Mouse (Mus musculus): ENCODE measurements around the gene Gm27027. TPM values are rescaled to one million over a fixed set of nuclear protein-coding genes. Genes with fewer than 3 reads are reported as not detected.
A peak's percentile ranks its signal among the peaks of the same experiment; 100 is the strongest.

Gm27027 gene
- not detected in 2 replicates for polyA plus RNA-seq (2015; fragmentation: Nextera tagmentation; extraction: Ambion mirVana)

- H3K9me3 ChIP-seq: no peaks in the 10 kb centered on the region
- H3K27me3 ChIP-seq: no peaks in the 10 kb centered on the region
- no peak within 1 kb of the TSS for H3K4me3 ChIP-seq (replicated peaks)
- H3K4me2 ChIP-seq (replicated peaks): no peak within 1 kb of the TSS
- H3K4me1 ChIP-seq (replicated peaks): peaks cover 15% of the 10 kb centered on the region
- no peak within 1 kb of the TSS for H3K27ac ChIP-seq
- no peak for ATAC-seq
- H3K9ac ChIP-seq (replicated peaks): no peak within 1 kb of the TSS
- H3K36me3 ChIP-seq: peaks cover 88% of the 10 kb centered on the region
- WGBS: 96% methylated on average over 6 of the region's 6 CpGs
Observed at GRCm38 (mm10) chr2:93996254-93996653, at the start of gene Gm27027. Gene Gm27027 (minus strand): TSS chr2:93996354.

- Histone ChIP-seq H3K9me3 (no peaks in the 10 kb centered on the region), H3K27ac (no peak overlapping the region), H3K4me3 (replicated peaks) (no peak overlapping the region), H3K27me3 (no peaks in the 10 kb centered on the region), H3K4me2 (replicated peaks) (no peak overlapping the region), H3K9ac (replicated peaks) (no peak overlapping the region), H3K36me3 (no peaks in the 10 kb centered on the region), H3K4me1 (replicated peaks) (peaks cover 60% of the 10 kb centered on the region)
- 81% methylated on average over 6 of the region's 6 CpGs for WGBS
- ATAC-seq: no peak
Observed at GRCm38 (mm10) chr2:94045411-94046090, 49.4 kb upstream of the Gm27027 start.

GRCm38 (mm10) chr2:94044174-94044573 is 48.0 kb upstream of the Gm27027 start:
- peak overlapping the region; percentile 67 for H3K27ac ChIP-seq
- WGBS: 80% methylated on average over 2 of the region's 2 CpGs

GRCm38 (mm10) chr2:94043662-94044061 is 47.5 kb upstream of the Gm27027 start:
- WGBS: 25% methylated on average over 5 of the region's 5 CpGs
- Histone ChIP-seq H3K4me1 (replicated peaks) (peaks cover 42% of the 10 kb centered on the region), H3K36me3 (no peaks in the 10 kb centered on the region; the same call in 1 of the 2 replicates), H3K27me3 (no peaks in the 10 kb centered on the region), H3K9me3 (no peaks in the 10 kb centered on the region), H3K4me2 (replicated peaks) (no peak overlapping the region), H3K4me3 (replicated peaks) (no peak overlapping the region), H3K9ac (replicated peaks) (no peak overlapping the region), H3K27ac (peak overlapping the region; percentile 73)
- ATAC-seq: peak; percentile 87

More at GRCm38 (mm10) chr2:94044174-94044573, 48.0 kb upstream of the Gm27027 start:
- no peaks in the 10 kb centered on the region; the same call in 1 of the 2 replicates for H3K36me3 ChIP-seq
- no peak overlapping the region for H3K9ac ChIP-seq (replicated peaks)
- H3K4me1 ChIP-seq (replicated peaks): peaks cover 48% of the 10 kb centered on the region
- H3K27me3 ChIP-seq: no peaks in the 10 kb centered on the region
- H3K4me3 ChIP-seq (replicated peaks): no peak overlapping the region
- no peak overlapping the region for H3K4me2 ChIP-seq (replicated peaks)
- no peaks in the 10 kb centered on the region for H3K9me3 ChIP-seq
- ATAC-seq: no peak

GRCm38 (mm10) chr2:94042461-94042860 is 46.3 kb upstream of the Gm27027 start:
- Histone ChIP-seq H3K27ac (peak overlapping the region; percentile 73; the same call in 1 of the 2 replicates), H3K4me3 (replicated peaks) (no peak overlapping the region), H3K9ac (replicated peaks) (no peak overlapping the region), H3K4me1 (replicated peaks) (peaks cover 35% of the 10 kb centered on the region), H3K9me3 (no peaks in the 10 kb centered on the region), H3K27me3 (no peaks in the 10 kb centered on the region), H3K36me3 (no peaks in the 10 kb centered on the region; the same call in 1 of the 2 replicates), H3K4me2 (replicated peaks) (no peak overlapping the region)
- ATAC-seq: no peak
- WGBS: 93% methylated on average over 3 of the region's 3 CpGs

GRCm38 (mm10) chr2:94040391-94041125 is 44.4 kb upstream of the Gm27027 start:
- H3K9ac ChIP-seq (replicated peaks): no peak overlapping the region
- no peak overlapping the region for H3K27ac ChIP-seq
- no peak overlapping the region for H3K4me3 ChIP-seq (replicated peaks)
- 92% methylated on average over 5 of the region's 5 CpGs for WGBS
- H3K36me3 ChIP-seq: no peaks in the 10 kb centered on the region; the same call in 1 of the 2 replicates
- H3K27me3 ChIP-seq: no peaks in the 10 kb centered on the region
- no peak for ATAC-seq
- peaks cover 28% of the 10 kb centered on the region for H3K4me1 ChIP-seq (replicated peaks)
- no peak overlapping the region for H3K4me2 ChIP-seq (replicated peaks)
- no peaks in the 10 kb centered on the region for H3K9me3 ChIP-seq

GRCm38 (mm10) chr2:94035428-94036331 is 39.5 kb upstream of the Gm27027 start:
- no peaks in the 10 kb centered on the region for H3K9me3 ChIP-seq
- peak; percentile 84 for ATAC-seq
- H3K4me2 ChIP-seq (replicated peaks): no peak overlapping the region
- 65% methylated on average over 9 of the region's 9 CpGs for WGBS
- peaks cover 16% of the 10 kb centered on the region for H3K36me3 ChIP-seq
- H3K4me3 ChIP-seq (replicated peaks): no peak overlapping the region
- H3K27ac ChIP-seq: 0 out of 2 replicates have a peak overlapping the region, but pooled peaks have one; percentile 22
- no peak overlapping the region for H3K9ac ChIP-seq (replicated peaks)
- no peaks in the 10 kb centered on the region for H3K4me1 ChIP-seq (replicated peaks)
- no peaks in the 10 kb centered on the region for H3K27me3 ChIP-seq

- peaks cover 16% of the 10 kb centered on the region for H3K36me3 ChIP-seq
- H3K27me3 ChIP-seq: no peaks in the 10 kb centered on the region
- H3K4me1 ChIP-seq (replicated peaks): no peaks in the 10 kb centered on the region
- H3K27ac ChIP-seq: no peak overlapping the region
- no peak overlapping the region for H3K4me3 ChIP-seq (replicated peaks)
- no peak overlapping the region for H3K4me2 ChIP-seq (replicated peaks)
- no peaks in the 10 kb centered on the region for H3K9me3 ChIP-seq
- no peak for ATAC-seq
- no peak overlapping the region for H3K9ac ChIP-seq (replicated peaks)
Observed at GRCm38 (mm10) chr2:94030602-94031001, 34.4 kb upstream of the Gm27027 start.

GRCm38 (mm10) chr2:94024637-94025036 is 28.5 kb upstream of the Gm27027 start:
- Histone ChIP-seq H3K4me2 (replicated peaks) (no peak overlapping the region), H3K9me3 (no peaks in the 10 kb centered on the region), H3K36me3 (no peaks in the 10 kb centered on the region), H3K4me3 (replicated peaks) (no peak overlapping the region), H3K27me3 (no peaks in the 10 kb centered on the region), H3K27ac (no peak overlapping the region), H3K4me1 (replicated peaks) (no peaks in the 10 kb centered on the region), H3K9ac (replicated peaks) (no peak overlapping the region)
- WGBS: 70% methylated on average over 6 of the region's 6 CpGs
- no peak for ATAC-seq

- Histone ChIP-seq H3K9ac (replicated peaks) (peak within 1 kb of the TSS; percentile 86), H3K4me2 (replicated peaks) (peak within 1 kb of the TSS; percentile 71), H3K4me1 (replicated peaks) (peaks cover 21% of the 10 kb centered on the region), H3K4me3 (replicated peaks) (peak within 1 kb of the TSS; percentile 88), H3K27me3 (no peaks in the 10 kb centered on the region), H3K36me3 (peaks cover 27% of the 10 kb centered on the region), H3K27ac (peak within 1 kb of the TSS; percentile 61), H3K9me3 (no peaks in the 10 kb centered on the region)
- ATAC-seq: peak; percentile 99
- WGBS: 4% methylated on average over 44 of the region's 47 CpGs
Observed at GRCm38 (mm10) chr2:94010335-94011291, 14.5 kb upstream of the Gm27027 start, which contains the start of gene Alkbh3. Gene Alkbh3 (minus strand): TSS chr2:94010807.

GRCm38 (mm10) chr2:94002331-94002730 is 6.2 kb upstream of the Gm27027 start:
- Histone ChIP-seq H3K27ac (no peak overlapping the region), H3K4me2 (replicated peaks) (no peak overlapping the region), H3K9me3 (no peaks in the 10 kb centered on the region), H3K4me1 (replicated peaks) (no peaks in the 10 kb centered on the region), H3K36me3 (peaks cover 87% of the 10 kb centered on the region), H3K4me3 (replicated peaks) (no peak overlapping the region), H3K9ac (replicated peaks) (no peak overlapping the region), H3K27me3 (no peaks in the 10 kb centered on the region)
- WGBS: 7% methylated on average over 2 of the region's 2 CpGs
- ATAC-seq: peak; percentile 72; the same call in 1 of the 2 replicates

Measured in midbrain, embryonic 13.5 days (tissue).